Mouse (Mus musculus) kidney, embryonic 16.5 days (tissue): ENCODE measurements around the gene Tarbp1. TPM values are rescaled to one million over a fixed set of nuclear protein-coding genes. Genes with fewer than 3 reads are reported as not detected.

ENCODE experiments used
- ATAC-seq: fragments of 200-750 bp; cut with Nextera tagmentation; 2 replicates; pipeline ENCODE4 v1.8.0; 2017; ENCODE audit warnings: moderate TSS enrichment; ENCODE audit not compliant: low FRiP score, low TSS enrichment
- H3K27ac ChIP-seq: fragments of 300-500 bp; sonication (generic); 2 replicates; pipeline ENCODE4 v1.5.1; 2014; ENCODE audit warnings: low read length
- H3K27me3 ChIP-seq: fragments of 300-500 bp; sonication (generic); 2 replicates; pipeline ENCODE4 v1.6.1; 2014; ENCODE audit warnings: low read length, control low read depth, mixed read lengths; ENCODE audit not compliant: insufficient read depth
- H3K36me3 ChIP-seq: fragments of 300-500 bp; sonication (generic); 2 replicates; pipeline ENCODE4 v1.6.1; 2014; ENCODE audit warnings: low read length, control low read depth, mixed read lengths; ENCODE audit not compliant: insufficient read depth
- H3K4me1 ChIP-seq: fragments of 300-500 bp; sonication (generic); 2 replicates; pipeline ENCODE4 v1.6.1; 2014; ENCODE audit warnings: low read length, control low read depth, mixed read lengths; ENCODE audit not compliant: insufficient read depth
- H3K4me2 ChIP-seq: fragments of 300-500 bp; sonication (generic); replicated peaks from 2 replicates; pipeline ENCODE4 v1.6.1; 2014; ENCODE audit warnings: low read depth, low read length
- H3K4me3 ChIP-seq: fragments of 300-500 bp; sonication (generic); 2 replicates; pipeline ENCODE4 v1.5.1; 2014; ENCODE audit warnings: mild to moderate bottlenecking, low read length
- H3K9ac ChIP-seq: fragments of 300-500 bp; sonication (generic); replicated peaks from 2 replicates; pipeline ENCODE4 v1.6.1; 2014; ENCODE audit warnings: low read length
- H3K9me3 ChIP-seq: fragments of 300-500 bp; sonication (generic); 2 replicates; pipeline ENCODE4 v1.6.1; 2016; ENCODE audit warnings: low read length, control low read depth
- WGBS: fragments of 180-500 bp; shearing (Covaris S2); extraction: QIAGEN DNeasy Blood & Tissue Kit; methylation state at CpG from one replicate; pipeline ENCODE4 v1.1.7; 2014; 5-methylcytosine and 5-hydroxymethylcytosine counted together
- polyA plus RNA-seq: library from polyadenylated mRNA; unstranded; fragments of >200 nt; fragmentation: Nextera tagmentation; extraction: Ambion mirVana; gene quantifications from 2 replicates; pipeline ENCODE4 v1.2.1, GENCODE M21; 2015

The Tarbp1 gene
- polyA plus RNA-seq, 1 experiment from 2014 or later: 3.1 TPM

DNA sequence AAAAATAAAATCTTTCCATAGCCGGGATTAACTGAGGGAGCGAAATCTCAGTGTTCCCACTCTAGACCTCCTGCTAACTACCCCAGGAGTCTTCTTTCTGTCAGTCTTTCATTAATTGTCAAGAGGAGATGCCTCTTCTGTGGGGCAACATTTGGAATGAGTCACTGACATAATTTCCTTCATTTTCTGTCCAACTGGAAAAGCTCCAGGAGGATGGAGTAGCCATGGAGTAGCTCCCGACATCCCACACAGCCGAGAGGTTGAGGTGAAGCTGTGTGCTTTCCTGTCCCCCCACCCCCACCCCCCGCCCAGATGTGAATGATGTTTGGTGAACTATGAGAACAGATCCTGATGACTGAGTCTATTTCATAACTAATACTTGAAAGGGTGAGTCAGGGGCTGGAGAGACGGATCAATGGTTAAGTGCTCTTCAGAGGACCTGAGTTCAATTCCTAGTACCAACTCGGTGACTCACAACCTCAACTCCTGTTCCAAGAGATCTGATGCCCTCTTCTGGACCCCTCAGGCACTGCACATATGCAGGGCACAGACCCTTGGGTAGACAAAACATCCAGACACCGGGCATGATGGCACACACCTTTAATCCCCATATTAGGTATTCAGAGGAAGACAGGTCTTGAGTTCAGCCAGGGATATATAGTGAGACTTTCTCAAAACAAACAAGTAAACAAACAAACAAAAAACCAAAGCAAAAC lies 34.2 kb upstream of the Tarbp1 start:
- Histone ChIP-seq H3K27ac (no peak overlapping the region), H3K4me1 (no peaks in the 10 kb centered on the region), H3K9ac (no peak overlapping the region), H3K9me3 (no peaks in the 10 kb centered on the region), H3K36me3 (no peaks in the 10 kb centered on the region), H3K27me3 (no peaks in the 10 kb centered on the region), H3K4me2 (no peak overlapping the region), H3K4me3 (no peak overlapping the region)
- WGBS: 82% methylated on average over 8 of the region's 8 CpGs
- no peak for ATAC-seq

DNA sequence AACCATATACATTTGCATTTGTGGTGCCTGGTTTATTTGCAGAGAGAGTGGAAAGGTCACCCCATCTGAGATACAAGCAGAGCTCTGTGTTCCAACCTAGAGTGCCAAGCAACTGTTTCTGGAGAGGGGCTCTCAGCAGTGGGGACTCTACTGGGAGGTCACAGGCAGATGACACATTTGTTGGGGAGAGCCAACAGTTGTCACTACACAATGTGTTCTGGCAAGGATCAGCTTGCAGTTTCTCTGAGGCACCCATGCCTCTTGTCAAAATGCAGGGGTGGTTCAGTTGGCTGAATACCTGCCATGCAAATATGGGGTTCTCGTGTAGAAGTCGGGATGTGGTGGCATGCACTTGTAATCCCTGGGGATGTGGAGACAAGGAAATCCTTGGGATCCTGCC lies 33.4 kb upstream of the Tarbp1 start:
- Histone ChIP-seq H3K36me3 (no peaks in the 10 kb centered on the region), H3K27ac (no peak overlapping the region), H3K9ac (no peak overlapping the region), H3K9me3 (no peaks in the 10 kb centered on the region), H3K4me3 (no peak overlapping the region), H3K4me2 (no peak overlapping the region), H3K27me3 (no peaks in the 10 kb centered on the region), H3K4me1 (no peaks in the 10 kb centered on the region)
- 98% methylated on average over 2 of the region's 2 CpGs for WGBS
- no peak for ATAC-seq

DNA sequence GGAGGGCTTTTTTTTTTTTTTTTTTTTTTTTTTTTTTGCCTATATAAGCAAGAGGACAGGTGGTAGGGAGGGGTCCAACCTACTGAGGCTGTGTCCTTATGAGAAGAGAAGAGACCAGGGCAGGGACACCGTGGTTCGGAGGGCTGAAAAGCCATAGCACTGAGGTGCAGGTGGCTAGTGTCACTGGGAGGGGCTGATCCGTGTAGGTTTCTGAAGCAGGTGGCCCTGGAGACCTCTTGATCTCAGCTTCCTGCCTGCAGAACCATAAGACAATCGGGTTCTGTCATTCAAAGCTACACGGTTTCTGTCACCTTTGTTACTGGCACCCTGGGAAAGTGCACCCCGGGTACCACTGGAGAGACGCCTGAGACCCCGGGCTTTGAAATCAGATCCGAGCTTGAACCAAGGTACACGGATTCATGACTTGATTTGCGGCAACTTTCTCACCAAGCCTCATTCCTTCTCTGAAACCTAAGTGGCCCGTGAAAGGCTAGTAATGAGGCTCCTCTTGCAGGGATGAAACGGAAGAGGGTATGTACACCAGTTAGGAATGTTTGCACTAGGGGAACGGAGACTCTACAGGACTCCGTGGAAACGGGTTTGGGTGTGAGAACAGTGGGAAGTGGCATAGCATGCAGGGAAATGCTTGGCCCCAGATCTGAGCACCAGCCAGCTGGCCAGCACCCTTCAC lies 29.8 kb upstream of the Tarbp1 start:
- Histone ChIP-seq H3K4me1 (peaks cover 7% of the 10 kb centered on the region; the same call in 1 of the 2 replicates), H3K27ac (peak overlapping the region; percentile 0; the same call in 1 of the 2 replicates), H3K36me3 (no peaks in the 10 kb centered on the region), H3K4me2 (no peak overlapping the region), H3K4me3 (no peak overlapping the region), H3K9me3 (no peaks in the 10 kb centered on the region), H3K9ac (no peak overlapping the region), H3K27me3 (no peaks in the 10 kb centered on the region)
- ATAC-seq: peak; percentile 62
- 23% methylated on average over 16 of the region's 16 CpGs for WGBS

DNA sequence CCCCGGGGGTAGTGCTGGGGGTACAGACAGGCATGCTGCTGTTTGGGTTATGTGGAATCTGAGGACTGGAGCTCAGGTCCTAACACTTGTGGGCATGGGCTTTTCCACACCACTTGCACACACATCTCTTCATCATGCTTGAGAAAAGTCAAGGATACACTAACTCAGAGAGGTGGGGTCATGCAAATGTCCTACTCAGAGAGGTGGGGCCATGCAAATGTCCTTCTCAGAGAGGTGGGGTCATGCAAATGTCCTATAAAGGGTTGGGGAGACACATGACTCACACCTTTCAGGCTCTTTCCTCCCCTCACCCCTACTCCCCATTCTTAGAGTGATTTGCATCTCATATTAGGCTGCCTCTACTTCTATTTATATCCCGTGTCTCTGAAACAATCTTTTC lies 27.9 kb upstream of the Tarbp1 start:
- Histone ChIP-seq H3K36me3 (no peaks in the 10 kb centered on the region), H3K27ac (no peak overlapping the region), H3K27me3 (no peaks in the 10 kb centered on the region), H3K9ac (no peak overlapping the region), H3K4me2 (no peak overlapping the region), H3K4me3 (no peak overlapping the region), H3K4me1 (peaks cover 16% of the 10 kb centered on the region), H3K9me3 (no peaks in the 10 kb centered on the region)
- ATAC-seq: no peak
- 40% methylated on average over 2 of the region's 2 CpGs for WGBS

DNA sequence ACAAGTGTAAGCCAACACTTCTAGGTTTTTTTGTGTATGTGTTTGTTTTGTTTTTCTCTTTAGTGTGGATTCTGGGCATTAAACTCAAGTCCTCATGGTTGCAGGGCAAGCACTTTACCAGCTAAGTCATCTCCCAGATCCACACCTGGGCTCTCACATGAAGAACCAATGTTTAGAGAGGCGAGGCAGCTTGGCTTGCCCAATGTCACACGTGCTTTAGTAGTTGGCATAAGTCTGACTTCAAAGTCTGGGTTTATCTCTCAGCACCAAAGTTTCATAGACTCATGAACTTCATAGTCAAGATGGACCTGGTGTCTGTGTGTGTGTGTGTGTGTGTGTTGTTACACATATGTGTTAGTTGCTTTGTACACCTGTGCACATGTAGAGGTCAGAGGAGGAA lies 24.5 kb upstream of the Tarbp1 start:
- no peak overlapping the region for H3K4me3 ChIP-seq
- H3K27me3 ChIP-seq: no peaks in the 10 kb centered on the region
- H3K36me3 ChIP-seq: no peaks in the 10 kb centered on the region
- H3K27ac ChIP-seq: no peak overlapping the region
- H3K9me3 ChIP-seq: no peaks in the 10 kb centered on the region
- ATAC-seq: no peak
- no peak overlapping the region for H3K4me2 ChIP-seq
- H3K9ac ChIP-seq: no peak overlapping the region
- H3K4me1 ChIP-seq: peaks cover 17% of the 10 kb centered on the region
- WGBS: 96% methylated on average over 2 of the region's 2 CpGs

DNA sequence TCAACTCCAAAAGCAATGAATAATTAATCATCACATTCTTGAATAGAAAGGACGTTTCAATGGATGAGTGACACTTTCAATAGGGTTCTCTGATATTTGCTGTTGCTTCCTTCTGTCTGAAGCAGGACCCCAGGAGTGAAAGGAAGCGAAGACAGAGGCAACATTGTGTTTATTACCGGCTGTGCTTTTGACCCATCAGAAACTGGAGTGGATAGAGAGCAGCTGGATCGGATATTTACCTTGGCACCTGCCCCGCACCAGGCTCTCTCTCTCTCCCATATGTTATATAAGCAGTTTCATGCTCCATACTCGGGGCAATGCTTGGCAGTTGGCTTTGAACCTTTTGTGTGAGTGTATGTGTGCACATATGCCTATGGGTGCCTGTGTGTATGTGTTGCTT lies 23.6 kb upstream of the Tarbp1 start:
- Histone ChIP-seq H3K27me3 (no peaks in the 10 kb centered on the region), H3K4me3 (no peak overlapping the region; the same call in 1 of the 2 replicates), H3K9ac (peak overlapping the region; percentile 71; the same call in 1 of the 2 replicates), H3K4me1 (peaks cover 17% of the 10 kb centered on the region), H3K36me3 (no peaks in the 10 kb centered on the region), H3K27ac (peak overlapping the region; percentile 91), H3K9me3 (no peaks in the 10 kb centered on the region), H3K4me2 (peak overlapping the region; percentile 66; the same call in 1 of the 2 replicates)
- ATAC-seq: 0 out of 2 replicates have a peak, but pooled peaks have one; percentile 12
- WGBS: 41% methylated on average over 6 of the region's 6 CpGs

DNA sequence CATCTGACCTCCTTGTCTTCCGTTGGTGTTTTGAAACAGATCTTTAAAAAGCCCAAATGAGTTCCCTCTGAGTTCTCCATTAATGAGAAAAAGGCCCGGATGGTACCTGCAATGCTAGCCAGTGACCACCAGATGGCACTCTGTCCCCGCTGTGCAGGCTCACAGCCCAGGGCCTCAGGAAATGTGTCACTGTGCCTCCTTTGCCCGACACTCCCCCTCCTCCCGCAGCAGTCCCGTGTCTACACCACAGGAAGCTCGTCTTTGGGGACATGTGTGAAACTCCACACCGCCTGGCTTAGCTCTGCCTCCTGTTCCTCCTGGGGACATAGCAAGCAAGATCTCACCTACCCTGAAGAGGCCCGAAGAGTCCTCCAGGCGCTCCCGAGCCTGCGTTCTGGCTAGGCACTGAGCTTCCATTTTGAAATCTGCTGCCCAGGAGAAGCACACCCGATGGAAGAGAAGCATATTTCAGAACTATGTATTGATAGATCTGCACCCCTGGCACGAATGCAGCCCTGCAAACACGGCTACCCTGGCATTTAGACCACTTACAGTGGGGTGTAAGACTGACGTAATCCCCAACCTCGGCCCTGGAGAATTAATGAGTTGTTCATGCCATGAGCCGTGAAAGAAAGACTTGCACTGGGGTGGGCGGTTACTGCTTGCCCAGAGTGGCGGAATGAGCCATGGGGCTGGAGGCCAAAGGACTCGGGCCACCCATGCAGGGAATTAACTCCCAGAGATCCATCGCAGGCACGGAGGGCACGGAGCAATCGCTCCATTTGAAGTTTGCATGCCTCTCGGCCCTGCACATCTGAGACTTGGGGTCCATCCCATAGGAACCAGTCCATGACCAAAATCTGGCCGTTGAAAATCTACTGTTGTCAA lies 22.9 kb upstream of the Tarbp1 start:
- Histone ChIP-seq H3K4me3 (peak overlapping the region; percentile 36), H3K9ac (peak overlapping the region; percentile 71), H3K27ac (peak overlapping the region; percentile 91), H3K4me2 (peak overlapping the region; percentile 66), H3K9me3 (no peaks in the 10 kb centered on the region), H3K36me3 (no peaks in the 10 kb centered on the region), H3K27me3 (no peaks in the 10 kb centered on the region), H3K4me1 (peaks cover 13% of the 10 kb centered on the region)
- WGBS: 9% methylated on average over 27 of the region's 27 CpGs
- ATAC-seq: peak; percentile 93

DNA sequence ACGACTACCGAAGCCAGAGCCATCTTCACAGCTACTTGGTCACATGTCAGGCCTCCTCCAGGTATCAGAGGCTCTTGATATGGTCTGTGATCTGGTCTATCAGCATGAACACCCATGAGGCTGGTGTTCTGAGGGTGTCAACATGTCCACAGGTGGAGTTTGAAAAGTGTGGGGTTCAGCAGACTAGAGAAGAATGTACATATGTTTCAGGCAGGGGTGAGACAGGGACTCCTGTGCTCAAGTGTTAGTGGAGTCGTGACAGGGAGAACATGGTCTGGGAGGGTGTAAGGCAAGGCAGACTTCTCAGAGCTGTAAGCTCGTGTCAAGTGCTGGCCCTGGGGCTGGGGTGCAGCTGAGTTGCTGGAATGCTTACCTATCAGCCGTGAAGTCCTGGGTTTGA lies 22.1 kb upstream of the Tarbp1 start:
- H3K9ac ChIP-seq: peak overlapping the region; percentile 40
- H3K4me1 ChIP-seq: peaks cover 10% of the 10 kb centered on the region
- H3K9me3 ChIP-seq: no peaks in the 10 kb centered on the region
- no peak for ATAC-seq
- no peak overlapping the region for H3K27ac ChIP-seq
- no peaks in the 10 kb centered on the region for H3K27me3 ChIP-seq
- H3K36me3 ChIP-seq: no peaks in the 10 kb centered on the region
- WGBS: 75% methylated on average over 5 of the region's 5 CpGs
- no peak overlapping the region for H3K4me3 ChIP-seq
- no peak overlapping the region for H3K4me2 ChIP-seq

DNA sequence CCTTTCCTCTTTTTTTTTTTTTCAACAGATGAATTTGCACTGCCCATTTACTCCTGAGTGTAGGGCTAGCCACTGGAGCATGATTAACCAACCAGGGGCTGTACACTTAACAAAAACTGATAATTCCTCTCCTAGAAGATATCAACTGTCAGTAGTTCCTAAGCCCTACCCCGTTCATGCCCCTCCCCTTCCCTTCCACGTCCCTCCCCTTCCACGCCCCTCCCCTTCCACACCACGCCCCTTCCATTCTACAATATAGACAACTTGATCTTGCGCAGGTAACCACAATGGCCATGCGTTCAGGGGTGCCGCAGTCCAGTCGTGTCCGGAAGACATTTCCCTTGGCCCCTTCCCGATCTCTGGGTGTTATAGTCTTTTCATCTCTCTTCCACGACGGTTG lies 20.6 kb upstream of the Tarbp1 start:
- WGBS: 81% methylated on average over 12 of the region's 12 CpGs
- no peak overlapping the region for H3K4me2 ChIP-seq
- H3K9me3 ChIP-seq: no peaks in the 10 kb centered on the region
- no peak for ATAC-seq
- H3K27me3 ChIP-seq: no peaks in the 10 kb centered on the region
- no peaks in the 10 kb centered on the region for H3K36me3 ChIP-seq
- H3K9ac ChIP-seq: no peak overlapping the region
- H3K4me3 ChIP-seq: no peak overlapping the region
- peaks cover 10% of the 10 kb centered on the region for H3K4me1 ChIP-seq
- H3K27ac ChIP-seq: no peak overlapping the region
